17 mouse cellular contexts compared by ENCODE assay signal in the genomic region with DNA sequence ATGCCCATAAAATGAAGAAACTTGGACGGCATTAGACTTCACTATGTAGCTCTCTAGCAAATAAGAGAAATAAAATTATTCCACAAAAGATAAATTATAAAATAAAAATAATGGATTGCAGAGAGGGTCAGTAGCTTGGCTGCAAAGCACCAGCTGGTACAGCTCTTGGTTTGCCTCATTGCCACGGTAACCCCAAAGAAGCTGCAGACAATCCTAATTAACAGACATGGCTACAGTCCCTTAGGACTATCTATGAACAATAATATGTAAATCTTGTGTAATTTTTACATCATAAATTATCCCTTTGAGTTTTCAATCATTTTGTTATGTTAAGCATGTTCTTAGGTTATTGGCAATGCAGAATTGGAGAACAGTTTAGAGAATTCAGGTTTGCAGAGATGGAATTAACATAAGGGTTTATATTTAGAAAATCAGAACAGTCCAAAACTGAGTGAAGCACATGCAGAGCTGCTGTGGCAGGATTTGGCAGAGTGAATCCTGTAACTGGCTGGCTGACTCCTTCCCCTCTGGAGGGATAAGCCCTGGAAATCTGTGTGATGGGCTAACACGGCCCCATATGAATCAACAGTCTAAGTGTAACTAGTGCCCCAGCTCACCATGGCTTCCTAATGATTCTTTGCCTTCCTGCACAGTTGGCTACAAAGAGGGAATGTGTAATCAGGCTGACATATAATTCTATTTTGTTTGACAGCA.
DNase-seq lines count a peak whose midpoint lies in the region; ATAC-seq and TF ChIP-seq lines count a peak whose summit lies in the region.
"Had no signal": no experiment of that assay in that cellular context is flagged by ENCODE, and none has a peak within 500 bp of the region (broad histone marks: within the 10 kb centered on the region; RNA-seq: fewer than 3 reads in every experiment).

No protein-coding gene starts in this region.

- H3K4me1 ChIP-seq in midbrain, embryonic 11.5 days (ENCODE audit: control insufficient read depth, insufficient read depth, low read length) = no peaks in the 10 kb centered on the region
- no peaks in the 10 kb centered on the region for H3K4me1 ChIP-seq in midbrain, embryonic 10.5 days
- H3K4me1 ChIP-seq in hindbrain, embryonic 12.5 days = no peaks in the 10 kb centered on the region
- H3K4me1 ChIP-seq in midbrain, postnatal 0 days (ENCODE audit: insufficient read depth, low read length) = no peaks in the 10 kb centered on the region
- H3K4me1 ChIP-seq: embryonic facial prominence, embryonic 10.5 days; lung, embryonic 15.5 days; megakaryocyte, embryonic 14.5 days had no signal

- no peak for DNase-seq in frontal cortex, postnatal 36 days (ENCODE audit: low spot score in 2 of 2)
- DNase-seq in midbrain, embryonic 11.5 days (ENCODE audit: low spot score, missing footprints) = no peak
- no peak for DNase-seq in midbrain, embryonic 10.5 days (ENCODE audit: low spot score)
- DNase-seq in midbrain, postnatal 0 days (ENCODE audit: low spot score) = peak; percentile 51
- no peak for DNase-seq in thymus, postnatal 4 days
- DNase-seq in heart, postnatal 4 days = no peak
- DNase-seq: adrenal gland, postnatal 25 days; B cell, adult 2 months; cerebellum, adult 11 months; kidney, adult 8-10 months; liver; right cerebral cortex, postnatal 25 days had no signal

- no peak overlapping the region for H3K4me2 ChIP-seq in midbrain, embryonic 11.5 days
- no peak overlapping the region for H3K4me2 ChIP-seq in hindbrain, embryonic 12.5 days (replicated peaks)
- no peak overlapping the region for H3K4me2 ChIP-seq in midbrain, postnatal 0 days (ENCODE audit: low read depth, low read length, poor library complexity, severe bottlenecking)
- H3K4me2 ChIP-seq: lung, embryonic 15.5 days had no signal

- H3K27me3 ChIP-seq in midbrain, embryonic 11.5 days (ENCODE audit: control insufficient read depth, insufficient read depth, low read length) = no peaks in the 10 kb centered on the region
- no peaks in the 10 kb centered on the region for H3K27me3 ChIP-seq in midbrain, embryonic 10.5 days (ENCODE audit: low read depth, poor library complexity, severe bottlenecking)
- no peaks in the 10 kb centered on the region for H3K27me3 ChIP-seq in hindbrain, embryonic 12.5 days
- H3K27me3 ChIP-seq in midbrain, postnatal 0 days (ENCODE audit: insufficient read depth, low read length) = no peaks in the 10 kb centered on the region
- H3K27me3 ChIP-seq: lung, embryonic 15.5 days; megakaryocyte, embryonic 14.5 days had no signal

- WGBS in midbrain, embryonic 11.5 days = 80% methylated on average over 3 of the region's 3 CpGs
- 84% methylated on average over 3 of the region's 3 CpGs for WGBS in midbrain, embryonic 10.5 days
- WGBS in hindbrain, embryonic 12.5 days = 65% methylated on average over 3 of the region's 3 CpGs
- 37% methylated on average over 3 of the region's 3 CpGs for WGBS in midbrain, postnatal 0 days

- no peaks in the 10 kb centered on the region for H3K9me3 ChIP-seq in midbrain, embryonic 11.5 days (ENCODE audit: control insufficient read depth, low read length)
- H3K9me3 ChIP-seq in midbrain, embryonic 10.5 days (replicated peaks) = no peaks in the 10 kb centered on the region
- no peaks in the 10 kb centered on the region for H3K9me3 ChIP-seq in hindbrain, embryonic 12.5 days (replicated peaks)
- H3K9me3 ChIP-seq in midbrain, postnatal 0 days (ENCODE audit: low read length) = no peaks in the 10 kb centered on the region
- H3K9me3 ChIP-seq: embryonic facial prominence, embryonic 10.5 days; lung, embryonic 15.5 days had no signal

- H3K9ac ChIP-seq in midbrain, embryonic 11.5 days (ENCODE audit: low read length) = no peak overlapping the region
- no peak overlapping the region for H3K9ac ChIP-seq in hindbrain, embryonic 12.5 days
- no peak overlapping the region for H3K9ac ChIP-seq in midbrain, postnatal 0 days (replicated peaks; ENCODE audit: low read length, poor library complexity, severe bottlenecking)
- H3K9ac ChIP-seq: lung, embryonic 15.5 days had no signal

- ATAC-seq in frontal cortex, adult (ENCODE audit: low TSS enrichment) = peak; percentile 88
- ATAC-seq in midbrain, embryonic 11.5 days (ENCODE audit: low FRiP score) = peak; percentile 88
- ATAC-seq in hindbrain, embryonic 12.5 days (ENCODE audit: low FRiP score) = peak; percentile 93
- no peak for ATAC-seq in midbrain, postnatal 0 days (ENCODE audit: low FRiP score)

- H3K27ac ChIP-seq in midbrain, embryonic 11.5 days (ENCODE audit: low read depth, low read length) = no peak overlapping the region
- no peak overlapping the region for H3K27ac ChIP-seq in midbrain, embryonic 10.5 days (replicated peaks)
- H3K27ac ChIP-seq in hindbrain, embryonic 12.5 days = no peak overlapping the region
- H3K27ac ChIP-seq in midbrain, postnatal 0 days (ENCODE audit: low read depth, low read length) = no peak overlapping the region
- H3K27ac ChIP-seq: embryonic facial prominence, embryonic 10.5 days; lung, embryonic 15.5 days had no signal

- no peak overlapping the region for H3K4me3 ChIP-seq in midbrain, embryonic 11.5 days (ENCODE audit: low read depth, low read length)
- no peak overlapping the region for H3K4me3 ChIP-seq in midbrain, embryonic 10.5 days
- no peak overlapping the region for H3K4me3 ChIP-seq in hindbrain, embryonic 12.5 days
- H3K4me3 ChIP-seq in midbrain, postnatal 0 days (ENCODE audit: low read depth, low read length) = no peak overlapping the region
- H3K4me3 ChIP-seq: embryonic facial prominence, embryonic 10.5 days; lung, embryonic 15.5 days; megakaryocyte, embryonic 14.5 days had no signal

- no peaks in the 10 kb centered on the region for H3K36me3 ChIP-seq in midbrain, embryonic 11.5 days (ENCODE audit: control insufficient read depth, insufficient read depth, low read length)
- no peaks in the 10 kb centered on the region for H3K36me3 ChIP-seq in midbrain, embryonic 10.5 days
- H3K36me3 ChIP-seq in hindbrain, embryonic 12.5 days = no peaks in the 10 kb centered on the region
- no peaks in the 10 kb centered on the region for H3K36me3 ChIP-seq in midbrain, postnatal 0 days (ENCODE audit: insufficient read depth, low read length)
- H3K36me3 ChIP-seq: embryonic facial prominence, embryonic 10.5 days; lung, embryonic 15.5 days had no signal

- TF ChIP-seq CTCF in midbrain, postnatal 0 days (IDR thresholded peaks at IDR 0.05) = no peak
